Mouse (Mus musculus): ENCODE data around the gene Slc47a1.
A peak's percentile ranks its signal among the peaks of the same experiment; 100 is the strongest.
"Not testable (repeated sequence)": the region's sequence is repeated elsewhere in the genome, so short reads cannot be mapped to it uniquely, and the experiment has no call there.

Slc47a1 gene

GRCm38 (mm10) chr11:61319923-61320567 lies 58.1 kb downstream of the Slc47a1 start:
- peak; percentile 74 for DNase-seq (ENCODE audit: extremely low read depth, low read depth)

GRCm38 (mm10) chr11:61319233-61319922 lies 58.8 kb downstream of the Slc47a1 start:
- no peak for DNase-seq (ENCODE audit: extremely low read depth, low read depth)

DNA sequence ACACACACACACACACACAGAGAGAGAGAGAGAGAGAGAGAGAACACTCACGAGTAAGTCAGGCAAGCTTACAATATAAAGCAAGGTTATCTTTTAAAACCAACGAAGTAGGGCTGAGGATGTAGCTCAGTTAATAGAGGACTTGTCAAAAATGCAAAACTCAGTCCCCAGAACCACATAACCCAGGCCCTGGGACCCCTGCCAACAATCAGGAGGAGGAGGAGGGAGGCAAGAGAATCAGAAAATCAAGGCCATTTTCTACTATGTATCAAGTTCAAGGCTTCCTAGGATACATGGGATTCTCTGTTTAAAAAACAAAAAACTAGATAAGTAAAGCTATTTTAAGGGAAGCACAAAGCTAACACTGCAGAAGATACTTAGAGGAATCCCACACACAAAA lies 61.3 kb downstream of the Slc47a1 start:
- no peak for DNase-seq (ENCODE audit: extremely low read depth, low read depth)

- no peak for DNase-seq (ENCODE audit: extremely low read depth, low read depth)
Measured at GRCm38 (mm10) chr11:61310321-61310720, 67.8 kb downstream of the Slc47a1 start.

DNA sequence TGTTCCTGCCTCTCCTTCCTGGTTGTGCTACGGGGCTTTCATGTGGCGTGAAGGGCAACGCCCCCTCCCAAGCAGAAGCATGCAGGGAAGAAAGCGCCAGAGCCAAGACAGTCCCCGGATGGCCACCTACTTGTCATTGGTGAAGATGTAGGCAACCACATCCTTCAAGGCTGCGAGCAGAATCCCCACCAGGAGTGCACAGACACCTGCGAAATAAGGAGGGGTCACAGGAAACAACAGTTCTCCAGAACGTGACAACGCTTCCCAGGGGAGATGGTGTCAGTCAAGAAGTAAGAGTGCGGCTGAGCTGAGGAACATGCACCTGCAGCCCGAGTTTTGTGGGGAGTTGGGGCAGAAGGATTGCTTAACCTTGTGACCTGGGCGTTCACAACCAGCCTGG lies 68.3 kb downstream of the Slc47a1 start:
- no peak for DNase-seq (ENCODE audit: extremely low read depth, low read depth)

- DNase-seq (ENCODE audit: extremely low read depth, low read depth): no peak
Measured at GRCm38 (mm10) chr11:61307795-61308194, 70.3 kb downstream of the Slc47a1 start.

DNA sequence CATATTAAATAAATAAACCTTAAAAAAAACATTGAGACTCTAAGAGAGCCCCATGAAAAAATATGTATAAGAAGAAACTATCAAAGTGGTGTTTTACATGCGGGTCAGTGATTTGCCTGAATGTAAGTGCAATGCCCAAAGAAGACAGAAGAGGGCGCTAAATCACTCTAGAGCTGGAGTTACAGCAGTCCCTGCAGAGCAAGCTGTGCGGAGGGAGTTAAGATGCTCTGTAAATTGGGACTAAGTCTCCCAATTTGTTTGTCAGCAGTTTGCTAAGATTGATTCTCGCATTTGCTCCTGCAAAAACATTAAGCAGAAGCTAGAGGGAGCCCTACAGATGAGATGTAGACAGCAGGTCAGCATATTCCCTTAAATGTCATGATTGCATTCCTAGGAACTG lies 72.8 kb downstream of the Slc47a1 start:
- peak; percentile 70 for DNase-seq (ENCODE audit: extremely low read depth, low read depth)

GRCm38 (mm10) chr11:61304535-61304934 lies 73.6 kb downstream of the Slc47a1 start:
- DNase-seq (ENCODE audit: extremely low read depth, low read depth): not testable (repeated sequence)

DNA sequence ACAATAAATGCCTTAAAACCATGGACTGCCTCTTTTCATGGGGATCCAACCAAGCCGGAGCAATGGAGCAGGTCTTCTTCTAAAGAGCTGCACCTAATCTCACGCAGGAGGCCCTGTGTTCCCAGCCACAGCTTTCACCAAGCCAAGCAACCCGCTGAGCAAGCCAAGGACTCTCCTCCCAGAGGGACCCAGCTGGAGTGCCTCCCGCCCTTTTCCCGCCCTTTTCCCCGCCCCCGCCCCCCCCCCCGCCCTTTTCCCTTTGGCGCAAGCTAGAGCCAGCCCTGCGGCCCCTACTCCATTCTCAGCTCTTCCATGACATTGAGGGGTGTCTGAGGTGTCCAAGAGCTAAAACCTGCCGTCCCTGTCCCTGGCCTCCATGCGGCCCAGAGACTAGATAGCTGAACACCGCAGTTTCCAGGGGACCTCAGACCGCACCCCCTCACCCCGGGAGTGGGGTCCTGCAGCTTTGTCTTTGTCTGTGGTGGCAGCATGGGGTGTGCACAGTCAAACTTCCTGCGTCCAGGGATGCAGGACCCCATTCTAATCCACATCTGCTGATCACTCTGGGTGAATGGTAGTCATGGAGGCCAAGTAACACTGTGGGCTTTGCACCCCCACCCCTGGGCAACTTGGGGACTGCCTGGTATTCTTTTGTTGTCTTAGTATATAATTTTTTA lies 77.3 kb downstream of the Slc47a1 start:
- no peak for DNase-seq (ENCODE audit: extremely low read depth, low read depth)

GRCm38 (mm10) chr11:61300205-61300604 lies 77.9 kb downstream of the Slc47a1 start:
- DNase-seq (ENCODE audit: extremely low read depth, low read depth): no peak

DNA sequence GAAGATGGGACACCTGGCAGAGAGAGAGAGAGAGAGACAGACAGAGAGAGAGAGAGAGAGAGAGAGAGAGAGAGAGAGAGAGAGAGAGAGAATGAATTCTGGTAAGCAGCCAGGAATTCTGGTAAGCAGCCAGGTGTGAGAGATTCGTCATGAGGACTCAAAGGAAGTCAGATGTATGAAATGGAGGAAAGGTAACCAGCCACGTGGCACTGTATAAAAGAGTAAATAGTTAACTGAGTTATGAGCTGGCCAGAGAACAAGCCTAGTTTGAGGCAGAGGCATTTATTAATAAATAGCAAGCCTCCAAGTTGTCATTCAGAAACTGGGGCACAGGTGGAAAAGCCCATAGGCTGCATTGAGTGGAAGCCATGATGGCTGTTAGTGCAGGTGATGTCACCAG lies 80.2 kb downstream of the Slc47a1 start:
- DNase-seq (ENCODE audit: extremely low read depth, low read depth): no peak

GRCm38 (mm10) chr11:61297326-61297725 lies 80.8 kb downstream of the Slc47a1 start:
- DNase-seq (ENCODE audit: extremely low read depth, low read depth): no peak

DNA sequence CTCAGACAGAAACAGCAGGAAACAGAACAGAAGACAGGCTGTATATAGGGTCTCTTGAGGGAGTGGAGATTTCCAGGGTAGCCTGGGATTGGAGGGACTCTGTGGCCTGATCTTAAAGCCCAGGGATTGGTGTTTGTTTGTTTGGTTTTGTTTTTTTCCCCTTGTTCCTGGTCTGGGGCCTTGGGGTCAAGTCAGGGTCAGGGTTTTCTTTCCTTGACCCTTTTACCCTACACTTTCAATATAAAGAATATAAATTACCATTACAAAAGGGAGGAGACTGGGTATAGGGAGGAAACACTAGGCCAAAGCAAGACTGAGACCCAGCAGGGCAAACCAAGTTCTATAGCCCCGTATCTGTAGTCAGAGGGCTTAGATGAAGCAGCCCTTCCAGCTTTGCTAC lies 81.6 kb downstream of the Slc47a1 start:
- DNase-seq (ENCODE audit: extremely low read depth, low read depth): no peak

- DNase-seq (ENCODE audit: extremely low read depth, low read depth): no peak
Measured at GRCm38 (mm10) chr11:61295556-61295955, 82.6 kb downstream of the Slc47a1 start.

GRCm38 (mm10) chr11:61294431-61294830 lies 83.7 kb downstream of the Slc47a1 start:
- no peak for DNase-seq (ENCODE audit: extremely low read depth, low read depth)

Measured in MEL-GATA-1-ER (cell line).